Mouse (Mus musculus): ENCODE results near the gene Grid1.
A peak's percentile ranks its signal among the peaks of the same experiment; 100 is the strongest.

The Grid1 gene

DNA sequence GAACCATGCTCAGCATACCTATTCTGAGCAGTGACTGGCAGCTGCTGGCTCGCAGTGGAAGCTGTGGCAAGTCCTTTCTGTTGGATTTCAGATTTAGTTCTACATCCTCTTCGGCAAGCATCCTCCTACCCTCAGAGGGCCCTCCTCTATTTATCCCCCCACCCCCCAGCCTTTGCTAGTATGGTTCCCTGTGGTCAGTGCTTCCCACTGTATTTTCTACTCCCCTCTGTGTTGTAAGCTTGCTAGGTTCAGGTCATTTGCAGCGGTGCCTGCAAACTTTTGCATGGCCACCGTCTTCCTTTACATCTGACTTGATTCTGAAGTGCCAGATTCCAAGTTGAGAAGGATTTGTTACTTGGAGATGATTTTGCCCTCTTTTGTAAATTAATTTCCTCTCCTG is 378.5 kb downstream of the Grid1 start:
- DNase-seq (ENCODE audit: low read depth, low spot score), result no peak

DNA sequence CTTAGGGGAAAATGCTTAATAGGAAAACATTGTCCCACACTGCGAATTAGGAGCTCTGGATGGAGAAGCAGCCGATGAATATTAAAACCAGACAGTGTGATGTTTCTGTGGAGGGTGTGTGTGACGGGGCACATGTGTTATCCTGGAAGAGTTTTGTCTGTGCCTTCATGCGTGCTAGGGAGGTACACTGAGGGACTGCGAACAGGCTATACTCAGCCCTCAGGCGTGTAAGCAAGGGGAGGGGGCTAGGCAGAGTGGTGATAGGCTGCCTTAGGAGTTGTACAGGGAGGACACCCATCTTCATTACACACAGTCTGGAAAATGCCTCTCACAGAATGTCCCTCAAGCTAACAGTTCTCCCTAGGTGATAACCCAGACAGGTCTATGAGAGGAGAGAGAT is 379.0 kb downstream of the Grid1 start:
- DNase-seq (ENCODE audit: low read depth, low spot score), result no peak

DNA sequence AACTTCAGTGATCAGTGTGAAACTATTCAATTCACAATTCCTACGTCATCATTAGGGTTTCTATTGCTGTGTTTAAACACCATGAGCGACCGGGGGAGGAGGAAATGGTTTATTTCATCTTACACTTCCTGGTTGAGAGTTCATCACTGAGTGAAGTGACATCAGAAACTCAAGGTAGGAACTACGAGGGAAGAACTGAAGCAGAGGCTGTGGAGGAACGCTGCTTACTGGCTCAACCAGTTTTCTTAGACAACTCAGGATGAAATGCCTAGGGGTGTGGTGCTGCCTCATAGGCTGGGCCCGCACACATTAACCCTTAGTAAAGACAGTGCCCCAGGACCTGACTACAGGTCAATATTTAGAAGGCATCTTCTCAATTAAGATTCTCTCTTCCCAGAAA is 389.5 kb downstream of the Grid1 start:
- no peak for DNase-seq (ENCODE audit: low read depth, low spot score)

DNA sequence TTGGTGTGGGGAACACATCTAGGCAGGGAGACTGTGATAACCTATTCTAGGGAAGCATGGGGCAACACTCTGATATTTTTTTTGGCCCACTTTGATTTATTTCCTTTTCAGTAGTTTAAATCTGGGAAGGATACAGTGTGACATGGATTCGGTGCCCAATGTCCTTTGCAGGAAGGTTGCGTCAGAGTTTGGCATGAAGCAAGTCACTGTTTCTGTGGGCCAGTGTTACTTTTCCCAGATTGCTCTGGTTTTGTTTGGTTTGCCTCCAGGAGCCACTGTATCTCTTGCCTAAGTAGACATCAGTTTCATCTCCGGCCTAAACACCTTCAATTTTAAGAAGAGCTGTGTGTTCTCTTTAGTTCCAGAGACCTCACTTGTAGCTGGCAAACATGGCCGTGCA is 399.1 kb downstream of the Grid1 start:
- no peak for DNase-seq (ENCODE audit: low read depth, low spot score)

DNA sequence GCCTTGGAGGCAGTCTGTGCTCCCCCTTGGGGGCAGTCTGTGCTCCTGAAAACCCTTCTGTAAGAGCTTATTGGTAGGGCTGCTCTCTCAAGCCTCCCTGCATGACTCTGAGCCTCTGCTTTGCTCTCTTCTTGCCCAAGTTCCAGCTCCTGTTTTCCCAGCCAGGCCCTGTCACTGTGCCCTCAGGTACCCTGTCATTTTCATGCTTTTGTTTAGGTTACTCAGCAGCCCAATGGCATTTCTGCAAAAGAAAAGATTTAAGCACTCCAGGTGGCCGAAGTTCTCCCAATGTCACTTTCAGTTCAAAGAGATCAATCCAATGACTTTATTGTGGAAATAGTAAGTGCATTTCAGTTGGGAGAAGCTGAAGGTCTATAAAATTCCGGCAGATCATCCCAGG is 402.3 kb downstream of the Grid1 start:
- DNase-seq (ENCODE audit: low read depth, low spot score), result no peak

DNA sequence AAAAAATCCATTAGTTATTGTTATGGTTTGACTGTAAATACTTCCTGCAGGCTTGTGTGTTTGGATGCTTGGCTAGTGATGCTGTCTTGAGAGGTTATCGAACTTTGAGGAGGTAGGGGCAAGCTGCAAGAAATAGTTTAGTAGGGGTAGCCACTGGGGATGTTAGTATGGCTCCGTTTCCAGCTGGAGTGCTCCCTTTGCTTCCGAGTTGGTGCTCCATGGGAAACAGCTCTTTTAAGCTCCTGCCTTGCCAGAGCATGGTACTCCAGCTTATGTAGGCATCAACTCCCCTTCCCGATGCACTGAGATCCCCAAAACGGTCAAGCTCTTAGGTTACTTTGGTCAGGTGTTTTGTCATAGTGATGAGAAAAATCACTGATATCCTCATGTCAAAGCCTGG is 407.7 kb downstream of the Grid1 start:
- no peak for DNase-seq (ENCODE audit: low read depth, low spot score)

DNA sequence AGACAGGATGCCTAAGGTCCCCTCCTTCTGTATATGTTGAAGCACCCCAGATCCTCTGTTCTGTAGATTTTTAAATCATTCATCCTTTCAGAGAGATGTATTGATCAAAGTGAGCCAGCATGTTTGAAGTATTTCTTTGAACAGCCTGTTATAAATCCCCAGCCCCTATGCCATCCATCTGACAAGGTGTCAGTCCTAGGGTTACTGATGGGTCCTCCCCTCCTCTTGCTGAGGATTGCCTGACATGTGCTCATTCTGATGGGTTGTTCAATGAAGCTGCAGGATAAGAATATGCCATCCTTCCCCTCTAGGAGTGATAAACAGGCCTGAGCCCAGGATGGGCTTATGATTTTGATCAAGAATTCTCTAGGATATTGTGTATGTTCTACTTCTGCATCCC is 411.5 kb downstream of the Grid1 start:
- DNase-seq (ENCODE audit: low read depth, low spot score), result no peak

DNA sequence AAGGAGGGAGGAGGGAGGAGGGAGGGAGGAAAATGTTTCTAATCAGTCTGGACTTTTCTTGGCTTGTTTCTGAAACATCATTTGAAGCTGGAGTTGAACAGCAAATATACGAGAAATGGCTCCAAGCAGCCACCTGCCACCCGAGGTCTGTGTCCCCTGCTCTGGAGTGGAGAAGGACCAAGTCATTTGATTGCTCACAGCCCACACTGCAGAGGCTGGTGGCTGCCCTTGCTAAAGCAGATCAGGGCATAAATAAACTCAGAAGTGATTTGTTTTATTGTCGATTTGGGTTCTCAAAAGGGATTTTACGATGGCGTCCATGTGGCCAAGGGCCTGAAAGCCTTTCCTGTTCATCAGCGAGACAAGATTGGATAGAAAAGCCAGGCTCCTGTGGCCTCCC is 423.0 kb downstream of the Grid1 start:
- no peak for DNase-seq (ENCODE audit: low read depth, low spot score)

DNA sequence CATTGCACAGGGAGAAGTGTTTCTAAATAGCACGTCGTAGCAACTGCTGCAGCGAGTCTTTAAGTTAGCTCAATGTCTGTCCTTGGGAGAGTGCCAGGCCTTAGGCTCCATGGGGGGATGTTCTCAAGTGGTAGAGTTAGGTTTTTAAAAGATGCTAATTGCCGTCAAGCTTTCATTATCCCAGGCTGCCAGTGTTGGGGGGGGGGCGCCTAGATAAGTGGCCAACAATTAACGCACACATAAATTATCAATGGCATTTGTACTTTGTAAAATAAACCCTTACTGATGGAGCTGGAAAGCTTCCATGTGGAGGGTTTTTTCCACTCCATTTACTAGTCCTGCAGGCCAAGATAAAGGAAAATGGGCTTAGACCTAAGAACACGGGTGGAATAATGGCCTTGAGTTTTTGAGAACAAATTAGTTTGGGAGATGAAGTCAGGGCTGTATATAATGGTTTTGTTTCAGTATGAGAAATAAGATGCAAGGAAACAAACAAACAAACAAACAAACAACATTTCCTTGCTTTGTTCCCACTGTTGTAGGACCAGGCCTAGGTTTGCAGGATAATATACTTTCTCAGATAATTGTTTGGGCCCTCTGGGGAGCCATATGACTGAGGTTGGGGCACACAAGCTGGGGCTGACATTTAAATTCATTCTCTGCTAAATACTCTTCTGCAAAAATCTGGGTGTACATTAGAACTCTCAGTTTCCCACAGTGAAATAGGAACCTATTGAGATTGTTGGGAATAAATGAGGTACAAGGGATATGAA is 425.1 kb downstream of the Grid1 start:
- DNase-seq (ENCODE audit: low read depth, low spot score), result no peak

DNA sequence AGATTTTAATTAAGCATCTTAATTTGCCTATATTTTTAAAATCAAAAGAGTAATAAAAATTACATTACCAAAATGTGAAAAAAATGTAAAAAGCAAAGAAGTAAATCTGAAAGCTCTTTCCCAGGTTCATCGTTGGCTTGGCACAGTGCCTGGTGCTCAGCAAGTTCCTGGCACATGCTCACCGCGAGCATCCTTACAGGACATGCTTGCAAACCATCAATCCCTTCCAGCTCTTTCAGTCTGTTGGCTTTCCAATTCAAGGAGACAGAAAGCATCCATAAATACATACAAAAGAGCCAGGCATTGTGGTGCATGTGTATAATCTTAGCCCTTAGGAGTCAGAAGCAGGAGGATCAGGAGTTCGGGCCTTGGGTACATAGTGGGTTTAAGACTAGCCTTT is 430.5 kb downstream of the Grid1 start:
- no peak for DNase-seq (ENCODE audit: low read depth, low spot score)

DNA sequence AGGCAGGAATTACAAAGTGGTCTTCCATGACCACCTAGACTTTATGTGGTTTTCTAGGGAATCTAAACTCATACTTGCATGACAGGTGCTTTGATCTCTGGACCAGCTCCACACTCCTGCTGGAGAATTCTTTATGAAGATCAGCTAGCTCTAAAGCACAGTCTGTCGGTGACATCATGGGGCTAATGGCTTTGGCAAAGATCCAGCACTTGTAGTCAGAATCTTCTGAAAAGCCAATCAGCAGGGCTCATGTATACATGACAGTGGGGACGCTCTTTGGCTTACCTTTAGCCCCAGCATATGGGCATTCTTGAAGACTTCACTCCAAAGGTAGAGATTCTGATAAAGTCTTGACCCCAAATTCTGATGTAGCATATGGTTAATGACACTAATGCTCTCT is 434.6 kb downstream of the Grid1 start:
- DNase-seq (ENCODE audit: low read depth, low spot score), result no peak

DNA sequence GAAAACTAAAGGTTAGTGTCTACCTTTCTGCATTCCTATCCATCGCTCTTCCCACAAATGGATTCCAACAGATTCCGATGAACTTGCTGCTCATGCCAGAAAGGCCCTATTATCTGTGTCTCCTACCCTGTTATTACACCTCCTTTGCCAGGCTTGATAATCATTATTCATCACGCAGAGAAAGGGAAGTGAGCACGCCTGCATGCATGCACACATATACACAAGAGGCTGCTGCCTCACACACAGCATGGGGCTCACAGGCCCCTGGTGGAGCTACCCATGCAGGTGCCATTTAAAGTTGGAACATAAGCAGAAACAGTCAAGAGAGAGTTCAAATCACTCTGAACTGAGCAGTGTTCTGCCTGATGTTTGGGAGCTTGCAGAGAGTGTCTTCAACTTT is 450.4 kb downstream of the Grid1 start:
- DNase-seq (ENCODE audit: low read depth, low spot score), result no peak

DNA sequence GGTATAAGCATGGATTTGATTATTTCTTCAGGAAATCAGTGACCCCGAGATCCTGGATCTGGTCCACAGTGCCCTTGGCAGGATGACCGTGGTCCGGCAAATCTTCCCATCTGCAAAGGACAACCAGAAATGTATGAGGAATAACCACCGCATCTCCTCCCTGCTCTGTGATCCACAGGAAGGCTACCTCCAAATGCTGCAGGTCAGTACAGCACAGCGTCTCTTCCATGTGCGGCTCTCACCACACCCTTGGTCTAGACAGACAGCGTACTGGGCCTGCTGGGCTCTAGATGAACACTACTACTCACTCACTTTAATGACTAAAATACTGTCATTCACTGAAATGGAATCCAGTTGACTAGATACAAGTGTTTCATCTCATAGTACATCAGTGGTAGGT is 489.3 kb downstream of the Grid1 start:
- no peak for DNase-seq (ENCODE audit: low read depth, low spot score)

DNA sequence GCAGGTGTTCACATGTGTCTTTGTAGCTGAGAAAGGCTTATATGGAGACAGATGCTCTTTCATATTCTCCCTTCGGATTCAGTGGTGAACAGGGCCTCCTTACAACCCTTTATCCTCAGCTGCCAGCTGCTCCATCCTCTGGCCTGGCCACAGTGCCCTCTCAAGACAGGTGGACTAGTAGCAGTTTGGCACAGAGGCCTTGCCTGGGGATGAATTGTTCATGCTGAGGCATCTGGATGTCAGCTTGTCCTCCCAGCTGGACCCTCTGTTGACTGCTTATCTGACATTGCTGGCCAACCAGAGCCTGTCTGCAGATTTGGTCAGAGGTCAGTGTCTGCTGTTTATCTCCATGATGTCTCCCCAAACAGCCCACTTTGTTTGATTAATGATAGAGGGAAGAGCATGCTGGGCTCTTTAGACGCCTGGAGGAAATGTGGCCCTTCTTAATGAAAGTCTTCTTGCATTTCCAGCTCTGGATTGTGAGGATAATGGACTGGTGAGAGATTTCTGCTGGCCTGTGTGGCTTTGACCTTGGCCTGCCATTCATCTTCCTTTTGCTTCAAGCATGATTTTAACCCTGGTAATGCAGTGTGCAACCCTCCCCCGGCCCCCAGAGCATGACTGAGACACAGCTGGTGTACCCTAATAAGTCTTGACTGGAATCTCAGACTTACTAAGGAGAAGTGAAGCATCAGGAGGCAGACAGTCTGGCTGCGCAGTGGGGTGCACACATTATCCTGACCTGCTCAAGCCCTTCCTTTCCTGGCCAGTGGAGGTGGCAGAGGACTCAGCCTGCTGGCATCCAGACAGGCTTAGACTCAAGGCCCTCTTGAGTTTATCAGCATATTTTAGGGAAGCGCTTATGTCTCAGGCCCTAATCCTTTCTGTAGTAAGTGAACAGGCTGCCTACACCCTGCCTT is 493.7 kb downstream of the Grid1 start:
- no peak for DNase-seq (ENCODE audit: low read depth, low spot score)

DNA sequence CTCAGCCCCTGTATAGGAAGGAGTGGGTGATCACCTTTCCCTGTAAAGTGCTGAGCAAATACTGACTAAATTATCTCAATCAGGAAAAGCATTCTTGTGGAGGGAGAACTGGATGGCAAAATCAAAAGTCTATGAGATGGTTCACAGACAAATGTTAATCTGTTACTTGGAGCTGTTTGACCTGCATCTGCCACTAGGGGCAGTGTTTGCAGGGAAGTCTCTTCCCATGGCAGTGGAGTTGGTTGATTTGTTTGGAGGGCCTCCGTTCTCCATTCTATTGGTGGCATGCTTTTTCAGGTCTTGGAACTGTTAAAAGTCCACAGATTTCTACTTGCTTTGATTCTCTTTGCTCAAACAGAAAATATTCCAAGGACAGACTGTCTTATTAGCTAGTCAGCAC is 506.4 kb downstream of the Grid1 start:
- peak; percentile 5 for DNase-seq (ENCODE audit: low read depth, low spot score)

DNA sequence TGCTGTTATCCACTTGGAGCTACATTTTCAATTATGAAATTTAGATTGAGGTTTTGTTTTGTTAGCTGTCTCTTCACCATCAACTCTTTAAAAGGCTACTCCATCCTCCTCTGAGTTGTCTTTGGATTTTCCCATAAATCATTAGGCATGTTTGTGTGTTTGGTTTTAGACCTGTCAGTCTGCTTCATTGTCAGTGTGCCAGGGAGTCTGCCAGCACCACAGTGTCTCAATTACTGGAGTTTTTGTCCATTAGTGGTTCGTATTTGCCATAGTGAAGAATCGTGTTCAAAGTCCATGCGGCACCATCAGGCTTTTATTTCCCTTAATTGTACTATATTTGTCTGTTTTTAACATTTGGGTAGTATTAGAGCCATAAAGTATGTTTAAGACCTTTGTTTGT is 516.7 kb downstream of the Grid1 start:
- no peak for DNase-seq (ENCODE audit: low read depth, low spot score)

DNA sequence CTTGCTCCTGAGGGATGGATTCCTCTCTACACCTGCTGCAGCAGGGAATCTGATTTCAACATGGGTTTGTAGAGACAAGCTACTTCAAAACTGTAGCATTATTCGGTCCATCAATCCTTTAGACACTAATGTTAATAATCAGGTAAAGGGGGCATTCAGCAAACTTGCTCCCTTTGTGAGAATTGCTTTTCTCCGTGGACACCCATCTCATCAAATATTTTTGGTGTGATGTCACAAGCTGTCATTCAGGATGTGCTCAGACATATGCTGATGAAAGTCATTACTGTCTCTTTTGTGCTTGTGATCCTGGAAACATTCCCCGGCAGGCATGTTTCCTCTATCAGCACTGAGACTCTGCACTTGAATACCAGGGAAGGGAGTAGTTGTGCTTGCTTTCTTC is 536.1 kb downstream of the Grid1 start:
- no peak for DNase-seq (ENCODE audit: low read depth, low spot score)

DNA sequence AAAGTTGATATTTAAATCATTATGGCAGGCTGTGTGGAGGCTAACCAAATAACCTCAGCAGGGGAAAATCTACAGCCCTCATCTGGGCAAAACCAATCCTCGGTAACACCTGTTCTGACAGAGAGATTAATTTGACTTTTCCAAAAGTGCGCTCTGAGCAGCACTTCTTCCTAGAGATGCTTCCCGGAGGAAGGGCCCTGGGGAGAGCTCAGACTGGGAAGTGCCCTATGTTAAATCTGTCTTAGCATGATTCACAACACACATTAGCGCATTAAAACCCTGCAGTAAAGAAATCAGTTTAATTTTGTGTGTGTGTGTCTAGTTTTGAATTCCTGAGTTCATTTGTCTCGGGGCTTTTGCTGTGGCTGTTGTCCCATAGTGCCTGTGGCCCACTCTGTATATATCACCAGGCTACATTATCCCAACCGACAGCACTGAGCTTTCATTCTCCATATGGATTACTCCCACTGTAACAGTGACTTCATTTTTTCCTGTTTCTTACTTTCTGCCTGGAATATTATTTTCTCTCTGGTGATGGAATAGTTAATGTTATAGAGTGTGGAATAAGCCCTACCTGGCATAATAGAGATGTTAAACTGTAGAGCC is 536.7 kb downstream of the Grid1 start:
- no peak for DNase-seq (ENCODE audit: low read depth, low spot score)

DNA sequence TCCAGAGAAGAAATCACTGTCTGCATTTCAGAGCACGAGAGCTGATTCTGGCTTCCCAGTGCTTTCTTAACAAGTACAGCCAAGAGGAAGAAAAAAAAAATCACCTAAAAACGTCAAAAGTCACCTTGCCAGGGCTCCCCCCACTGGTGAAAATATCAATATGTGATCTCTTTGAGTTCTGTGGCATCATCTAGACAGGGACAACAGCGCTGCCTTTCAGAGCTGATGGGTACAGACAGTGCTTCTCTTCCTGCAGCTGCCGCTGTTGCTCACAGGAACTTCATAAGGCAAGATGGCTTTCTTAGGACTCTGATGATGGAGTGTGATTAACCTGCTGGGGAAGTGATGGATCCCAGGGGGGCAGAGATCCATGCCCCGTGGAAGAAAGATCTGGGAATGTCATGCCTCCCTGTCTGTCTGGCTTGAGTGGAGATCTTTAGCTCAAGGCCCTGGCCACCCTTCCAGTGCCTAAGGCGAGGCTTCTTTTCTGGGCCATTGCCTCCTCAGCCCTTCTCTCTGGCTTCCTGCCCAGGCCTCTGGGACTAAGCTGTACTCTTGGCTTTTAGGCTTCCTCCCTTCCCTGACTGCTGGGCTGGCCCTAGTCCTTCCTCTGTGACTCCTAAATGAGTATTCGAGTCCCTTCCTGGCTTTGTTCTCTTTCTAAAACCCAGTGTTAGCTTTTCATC is 538.4 kb downstream of the Grid1 start:
- DNase-seq (ENCODE audit: low read depth, low spot score), result no peak

DNA sequence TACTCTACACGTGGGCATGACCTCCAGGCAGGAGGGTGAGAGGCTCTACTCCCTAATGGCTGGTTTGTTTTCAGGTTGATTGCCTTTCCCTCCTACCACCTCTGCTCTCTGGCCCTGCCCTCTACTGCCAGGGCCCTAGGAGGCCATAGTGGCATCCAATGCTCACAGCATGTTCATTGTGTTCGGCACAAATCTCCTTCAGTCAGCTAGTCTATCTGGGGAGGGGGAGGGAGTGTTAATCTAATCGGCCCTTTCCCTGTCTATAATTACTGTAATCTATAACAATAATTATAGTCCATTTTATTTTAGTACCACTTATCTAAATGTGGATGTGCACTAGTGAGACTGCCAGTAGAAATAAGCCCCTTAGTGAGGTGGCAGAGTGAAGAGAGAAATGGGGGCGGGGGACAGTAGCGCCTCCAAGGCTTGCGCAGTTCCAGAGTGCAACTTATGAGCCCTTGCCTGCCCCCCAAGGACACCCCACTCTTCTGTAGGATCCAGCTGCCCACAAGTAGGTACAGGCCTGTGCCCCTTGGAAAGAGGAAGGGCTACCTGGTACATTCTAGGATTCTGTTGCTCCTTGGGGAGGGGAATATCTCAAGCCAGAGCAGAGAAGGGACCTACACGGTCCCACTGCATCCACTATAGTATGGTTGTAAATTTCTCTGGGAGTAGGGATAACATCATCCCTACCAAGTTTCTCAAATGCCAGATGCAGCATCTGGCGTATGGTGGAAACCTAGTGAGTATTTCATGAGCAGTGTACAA is 545.5 kb downstream of the Grid1 start:
- no peak for DNase-seq (ENCODE audit: low read depth, low spot score)

DNA sequence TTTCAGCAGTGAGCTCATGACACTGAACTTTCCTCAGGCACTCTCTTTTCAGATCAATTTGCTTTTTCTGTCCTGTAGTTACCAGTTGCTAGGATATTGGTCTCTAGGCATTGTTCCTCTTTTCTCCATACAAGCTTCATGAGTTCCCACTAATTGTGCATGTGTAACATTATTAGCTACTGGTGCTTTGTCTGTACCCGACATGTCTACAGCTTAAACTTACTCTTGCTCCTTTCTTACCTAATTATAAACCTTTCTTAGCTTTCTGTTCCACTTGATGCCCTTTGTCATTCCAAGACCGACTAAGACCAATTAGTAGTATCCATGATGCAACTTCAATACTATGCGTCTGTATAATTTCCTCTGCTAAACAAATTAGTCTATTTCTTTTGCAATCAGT is 554.5 kb downstream of the Grid1 start:
- DNase-seq (ENCODE audit: low read depth, low spot score), result no peak

All from 3T3-L1 (cell line).